Mouse (Mus musculus) ES-Bruce4 (cell line): ENCODE measurements at regions not wholly inside any gene's neighbourhood (a gene's known extent, or its start where the extent isn't known, plus 50 kb on each side); places are given as distances from the start of the nearest gene placed in this dataset.

ENCODE experiments used
- H3K27ac ChIP-seq: 2 replicates; pipeline ENCODE4 v1.5.1; 2012; ENCODE audit warnings: low read length, inconsistent platforms; ENCODE audit not compliant: insufficient read depth
- H3K27me3 ChIP-seq: 2 replicates; pipeline ENCODE4 v1.6.1; 2012; ENCODE audit warnings: mild to moderate bottlenecking, low read length, inconsistent platforms; ENCODE audit not compliant: control insufficient read depth, poor library complexity, insufficient read depth, severe bottlenecking
- H3K36me3 ChIP-seq: 2 replicates; pipeline ENCODE4 v1.6.1; 2012; ENCODE audit warnings: inconsistent platforms, mild to moderate bottlenecking, low read length, moderate library complexity; ENCODE audit not compliant: control insufficient read depth, poor library complexity, insufficient read depth, severe bottlenecking
- H3K4me1 ChIP-seq: one replicate; pipeline ENCODE4 v1.8.1; 2011; ENCODE audit warnings: low read length; ENCODE audit not compliant: control insufficient read depth, insufficient read depth
- H3K4me3 ChIP-seq: 2 replicates; pipeline ENCODE4 v1.5.1; 2011; ENCODE audit warnings: low read depth, mild to moderate bottlenecking, low read length
- H3K9ac ChIP-seq: 2 replicates; pipeline ENCODE4 v1.6.1; 2012; ENCODE audit warnings: low read depth, mild to moderate bottlenecking, inconsistent platforms; ENCODE audit not compliant: poor library complexity, severe bottlenecking
- H3K9me3 ChIP-seq: replicated peaks from 2 replicates; pipeline ENCODE4 v1.6.1; 2012; ENCODE audit warnings: mild to moderate bottlenecking, low read length, inconsistent platforms; ENCODE audit not compliant: control insufficient read depth, poor library complexity, insufficient read depth, severe bottlenecking
- CTCF ChIP-seq: IDR thresholded peaks from one replicate; pipeline ENCODE4 v1.8.1; 2011; ENCODE audit warnings: low read depth, low read length
- EP300 ChIP-seq: IDR thresholded peaks from 2 replicates; pipeline ENCODE4 v1.6.1; 2011; ENCODE audit warnings: low read depth, low read length; ENCODE audit not compliant: insufficient read depth
- POLR2A ChIP-seq: IDR thresholded peaks from one replicate; pipeline ENCODE4 v1.8.1; 2011; ENCODE audit warnings: low read length; ENCODE audit not compliant: insufficient read depth

GRCm38 (mm10) chr15:36945309-36945708 lies 62.3 kb downstream of the Zfp706 start:
- H3K4me1 ChIP-seq: peaks cover 2% of the 10 kb centered on the region
- H3K9ac ChIP-seq: no peak overlapping the region
- no peak overlapping the region for H3K27ac ChIP-seq
- TF ChIP-seq EP300: no peak
- TF ChIP-seq CTCF: no peak
- TF ChIP-seq POLR2A: no peak
- no peaks in the 10 kb centered on the region for H3K36me3 ChIP-seq
- no peak overlapping the region for H3K4me3 ChIP-seq
- H3K9me3 ChIP-seq: no peaks in the 10 kb centered on the region
- H3K27me3 ChIP-seq: no peaks in the 10 kb centered on the region

GRCm38 (mm10) chr15:36944556-36945171 lies 62.9 kb downstream of the Zfp706 start:
- Histone ChIP-seq H3K36me3 (no peaks in the 10 kb centered on the region), H3K9ac (no peak overlapping the region), H3K4me3 (no peak overlapping the region), H3K9me3 (no peaks in the 10 kb centered on the region), H3K27ac (no peak overlapping the region), H3K27me3 (no peaks in the 10 kb centered on the region), H3K4me1 (peaks cover 2% of the 10 kb centered on the region)
- TF ChIP-seq POLR2A (no peak), EP300 (no peak), CTCF (no peak)

GRCm38 (mm10) chr15:36943492-36944112 lies 64.0 kb downstream of the Zfp706 start:
- Histone ChIP-seq H3K9me3 (no peaks in the 10 kb centered on the region), H3K27me3 (no peaks in the 10 kb centered on the region), H3K27ac (no peak overlapping the region), H3K4me1 (no peaks in the 10 kb centered on the region), H3K4me3 (no peak overlapping the region), H3K9ac (no peak overlapping the region), H3K36me3 (no peaks in the 10 kb centered on the region)
- TF ChIP-seq EP300 (no peak), CTCF (no peak), POLR2A (no peak)

- no peaks in the 10 kb centered on the region for H3K27me3 ChIP-seq
- H3K4me1 ChIP-seq: peaks cover under 1% of the 10 kb centered on the region
- no peaks in the 10 kb centered on the region for H3K36me3 ChIP-seq
- no peak for TF ChIP-seq CTCF
- no peak for TF ChIP-seq EP300
- no peak for TF ChIP-seq POLR2A
- no peak overlapping the region for H3K27ac ChIP-seq
- no peaks in the 10 kb centered on the region for H3K9me3 ChIP-seq
- no peak overlapping the region for H3K9ac ChIP-seq
- no peak overlapping the region for H3K4me3 ChIP-seq
Observed at GRCm38 (mm10) chr15:36942261-36942660, 65.3 kb downstream of the Zfp706 start.

- Histone ChIP-seq H3K9ac (no peak overlapping the region), H3K4me3 (no peak overlapping the region), H3K9me3 (no peaks in the 10 kb centered on the region), H3K4me1 (peaks cover 3% of the 10 kb centered on the region), H3K27ac (no peak overlapping the region), H3K36me3 (no peaks in the 10 kb centered on the region), H3K27me3 (no peaks in the 10 kb centered on the region)
- TF ChIP-seq EP300: no peak
- no peak for TF ChIP-seq CTCF
- TF ChIP-seq POLR2A: no peak
Observed at GRCm38 (mm10) chr15:36941741-36942140, 65.8 kb downstream of the Zfp706 start.

GRCm38 (mm10) chr15:36939608-36940007 lies 68.0 kb downstream of the Zfp706 start:
- TF ChIP-seq CTCF: no peak
- TF ChIP-seq POLR2A: no peak
- TF ChIP-seq EP300: no peak
- no peaks in the 10 kb centered on the region for H3K9me3 ChIP-seq
- no peak overlapping the region for H3K9ac ChIP-seq
- H3K27ac ChIP-seq: no peak overlapping the region
- no peak overlapping the region for H3K4me3 ChIP-seq
- peaks cover 4% of the 10 kb centered on the region for H3K4me1 ChIP-seq
- no peaks in the 10 kb centered on the region for H3K36me3 ChIP-seq
- H3K27me3 ChIP-seq: no peaks in the 10 kb centered on the region
